ENCODE assay signal across 13 mouse cellular contexts in genomic region chr5:134674977-134675376, GRCm38 (mm10). TPM values are rescaled to one million over a fixed set of nuclear protein-coding genes. Genes with fewer than 3 reads are reported as not detected.
A peak's percentile ranks its signal among the peaks of the same experiment; 100 is the strongest.
DNase-seq lines count a peak whose midpoint lies in the region; ATAC-seq lines count a peak whose summit lies in the region.
"Had no signal": no experiment of that assay in that cellular context is flagged by ENCODE, and none has a peak within 500 bp of the region (broad histone marks: within the 10 kb centered on the region; RNA-seq: fewer than 3 reads in every experiment).

No protein-coding gene starts in this region.

- 0 out of 2 replicates have a peak, but pooled peaks cover 4% of the 10 kb centered on the region for H3K27me3 ChIP-seq in heart, embryonic 10.5 days (ENCODE audit: insufficient read depth, poor library complexity, severe bottlenecking)
- no peaks in the 10 kb centered on the region for H3K27me3 ChIP-seq in lung, embryonic 16.5 days (ENCODE audit: control insufficient read depth, insufficient read depth, low read depth, low read length)
- no peaks in the 10 kb centered on the region for H3K27me3 ChIP-seq in limb, embryonic 15.5 days
- no peaks in the 10 kb centered on the region for H3K27me3 ChIP-seq in neural tube, embryonic 14.5 days (ENCODE audit: control insufficient read depth, insufficient read depth, low read length)
- no peaks in the 10 kb centered on the region for H3K27me3 ChIP-seq in intestine, embryonic 16.5 days (replicated peaks; ENCODE audit: control insufficient read depth, insufficient read depth, low read length)
- H3K27me3 ChIP-seq: embryonic facial prominence, embryonic 12.5 days had no signal

- H3K4me2 ChIP-seq in lung, embryonic 16.5 days (ENCODE audit: low read depth, low read length): no peak overlapping the region
- no peak overlapping the region for H3K4me2 ChIP-seq in limb, embryonic 15.5 days
- no peak overlapping the region for H3K4me2 ChIP-seq in neural tube, embryonic 14.5 days (ENCODE audit: low read depth, low read length)
- no peak overlapping the region for H3K4me2 ChIP-seq in intestine, embryonic 16.5 days (ENCODE audit: low read depth, low read length)

- H3K9me3 ChIP-seq in heart, embryonic 10.5 days: no peaks in the 10 kb centered on the region
- no peaks in the 10 kb centered on the region for H3K9me3 ChIP-seq in lung, embryonic 16.5 days (ENCODE audit: control insufficient read depth, low read length)
- H3K9me3 ChIP-seq in limb, embryonic 15.5 days: no peaks in the 10 kb centered on the region
- H3K9me3 ChIP-seq in neural tube, embryonic 14.5 days (ENCODE audit: control insufficient read depth, low read length): no peaks in the 10 kb centered on the region
- no peaks in the 10 kb centered on the region for H3K9me3 ChIP-seq in intestine, embryonic 16.5 days (ENCODE audit: control insufficient read depth, low read length)
- H3K9me3 ChIP-seq: embryonic facial prominence, embryonic 12.5 days had no signal

- no peak overlapping the region for H3K9ac ChIP-seq in lung, embryonic 16.5 days (ENCODE audit: low read length)
- no peak overlapping the region for H3K9ac ChIP-seq in limb, embryonic 15.5 days
- H3K9ac ChIP-seq in neural tube, embryonic 14.5 days (replicated peaks; ENCODE audit: low read depth, low read length): no peak overlapping the region
- H3K9ac ChIP-seq in intestine, embryonic 16.5 days (ENCODE audit: low read depth, low read length): no peak overlapping the region
- H3K9ac ChIP-seq: liver, embryonic 14.5 days had no signal

- WGBS in heart, embryonic 10.5 days: 51% methylated on average over 5 of the region's 5 CpGs
- 63% methylated on average over 5 of the region's 5 CpGs for WGBS in lung, embryonic 16.5 days
- 74% methylated on average over 5 of the region's 5 CpGs for WGBS in limb, embryonic 15.5 days
- WGBS in neural tube, embryonic 14.5 days: 66% methylated on average over 5 of the region's 5 CpGs
- 75% methylated on average over 5 of the region's 5 CpGs for WGBS in intestine, embryonic 16.5 days

- H3K4me3 ChIP-seq in heart, embryonic 10.5 days: no peak overlapping the region
- H3K4me3 ChIP-seq in lung, embryonic 16.5 days (ENCODE audit: low read length): no peak overlapping the region
- H3K4me3 ChIP-seq in limb, embryonic 15.5 days: no peak overlapping the region
- H3K4me3 ChIP-seq in neural tube, embryonic 14.5 days (ENCODE audit: low read depth, low read length): no peak overlapping the region
- no peak overlapping the region for H3K4me3 ChIP-seq in intestine, embryonic 16.5 days (ENCODE audit: low read length)

- DNase-seq in heart, embryonic 10.5 days (ENCODE audit: low spot score): no peak
- no peak for DNase-seq in heart, postnatal 36 days
- no peak for DNase-seq in lung, postnatal 14 days
- DNase-seq in cerebellum, adult 9-10 months: no peak
- DNase-seq: cerebellum, adult 9-11 months; kidney, adult 9 months; retina, postnatal 1 day had no signal

- peak overlapping the region; percentile 92; the same call in 1 of the 2 replicates for H3K27ac ChIP-seq in heart, embryonic 10.5 days
- H3K27ac ChIP-seq in lung, embryonic 16.5 days (ENCODE audit: low read length): 0 out of 2 replicates have a peak overlapping the region, but pooled peaks have one; percentile 90
- H3K27ac ChIP-seq in limb, embryonic 15.5 days: peak overlapping the region; percentile 82
- H3K27ac ChIP-seq in neural tube, embryonic 14.5 days (ENCODE audit: low read depth, low read length): 0 out of 2 replicates have a peak overlapping the region, but pooled peaks have one; percentile 73
- H3K27ac ChIP-seq in intestine, embryonic 16.5 days (ENCODE audit: low read length): no peak overlapping the region
- H3K27ac ChIP-seq: liver, embryonic 14.5 days had no signal

- H3K36me3 ChIP-seq in heart, embryonic 10.5 days: peaks cover 21% of the 10 kb centered on the region
- peaks cover 6% of the 10 kb centered on the region for H3K36me3 ChIP-seq in lung, embryonic 16.5 days (ENCODE audit: control insufficient read depth, insufficient read depth, low read length)
- peaks cover 23% of the 10 kb centered on the region for H3K36me3 ChIP-seq in limb, embryonic 15.5 days
- H3K36me3 ChIP-seq in neural tube, embryonic 14.5 days (ENCODE audit: control insufficient read depth, insufficient read depth, low read length): peaks cover 15% of the 10 kb centered on the region; the same call in 1 of the 2 replicates
- H3K36me3 ChIP-seq in intestine, embryonic 16.5 days (ENCODE audit: control insufficient read depth, insufficient read depth, low read length): no peaks in the 10 kb centered on the region

- intact Hi-C loops in heart, postnatal 36 days (cut with DNase I): no loop called here

- peaks cover 53% of the 10 kb centered on the region for H3K4me1 ChIP-seq in heart, embryonic 10.5 days
- peaks cover 30% of the 10 kb centered on the region for H3K4me1 ChIP-seq in lung, embryonic 16.5 days (replicated peaks; ENCODE audit: control insufficient read depth, insufficient read depth, low read length)
- H3K4me1 ChIP-seq in limb, embryonic 15.5 days: peaks cover 35% of the 10 kb centered on the region
- H3K4me1 ChIP-seq in neural tube, embryonic 14.5 days (ENCODE audit: control insufficient read depth, insufficient read depth, low read length): peaks cover 24% of the 10 kb centered on the region
- peaks cover 39% of the 10 kb centered on the region for H3K4me1 ChIP-seq in intestine, embryonic 16.5 days (ENCODE audit: control insufficient read depth, insufficient read depth, low read length)

- no peak for ATAC-seq in lung, embryonic 16.5 days (ENCODE audit: low read depth)
- ATAC-seq in limb, embryonic 15.5 days (ENCODE audit: insufficient number of reproducible peaks, low FRiP score, low TSS enrichment, low read depth): no peak
- no peak for ATAC-seq in neural tube, embryonic 14.5 days (ENCODE audit: low read depth)
- ATAC-seq in intestine, embryonic 16.5 days: no peak

RNA-seq across cellular contexts. Expression of gene Limk1, which starts 13.4 kb away (rescaled TPM):
- polyA plus RNA-seq in heart, embryonic 10.5 days (2016; fragmentation: Nextera tagmentation; extraction: Ambion mirVana): 3.7 and 4.7 TPM in 2 replicates
- 1 to 10 TPM; 4.5 to 4.9 TPM for total RNA-seq in heart, postnatal 36 days (2021)
- 8.3 and 9.1 TPM in 2 replicates for polyA plus RNA-seq in lung, embryonic 16.5 days (2015; fragmentation: Nextera tagmentation; extraction: Ambion mirVana)
- 4.7 and 7.0 TPM in 2 replicates for polyA plus RNA-seq in limb, embryonic 15.5 days (2015; fragmentation: Nextera tagmentation; extraction: Ambion mirVana)
- 23.2 and 28.0 TPM in 2 replicates for polyA plus RNA-seq in neural tube, embryonic 14.5 days (2014; fragmentation: Nextera tagmentation; extraction: Ambion mirVana)
- 3.4 and 3.8 TPM in 2 replicates for polyA plus RNA-seq in intestine, embryonic 16.5 days (2015; fragmentation: Nextera tagmentation; extraction: Ambion mirVana)

RNA-seq across cellular contexts. Expression of gene Eif4h, which starts 35.7 kb away (rescaled TPM):
- 435 and 453 TPM in 2 replicates for polyA plus RNA-seq in heart, embryonic 10.5 days (2016; fragmentation: Nextera tagmentation; extraction: Ambion mirVana)
- total RNA-seq in heart, postnatal 36 days (2021): 100 to 1,000 TPM; 143 to 145 TPM
- 493 and 502 TPM in 2 replicates for polyA plus RNA-seq in lung, embryonic 16.5 days (2015; fragmentation: Nextera tagmentation; extraction: Ambion mirVana)
- 408 and 425 TPM in 2 replicates for polyA plus RNA-seq in limb, embryonic 15.5 days (2015; fragmentation: Nextera tagmentation; extraction: Ambion mirVana)
- 334 and 344 TPM in 2 replicates for polyA plus RNA-seq in neural tube, embryonic 14.5 days (2014; fragmentation: Nextera tagmentation; extraction: Ambion mirVana)
- polyA plus RNA-seq in intestine, embryonic 16.5 days (2015; fragmentation: Nextera tagmentation; extraction: Ambion mirVana): 362 and 396 TPM in 2 replicates
